Mouse (Mus musculus): ENCODE results near the gene Abca1. TPM values are rescaled to one million over a fixed set of nuclear protein-coding genes. Genes with fewer than 3 reads are reported as not detected.

Abca1 gene
- total and polyA plus RNA-seq, 2 experiments: 21.0 to 65.4 TPM

- peaks cover 26% of the 10 kb centered on the region; the same call in 1 of the 2 replicates for H3K79me2 ChIP-seq (ENCODE audit: control insufficient read depth, insufficient read depth, low read length)
- TF ChIP-seq POLR2A (IDR thresholded peaks at IDR 0.05; ENCODE audit: extremely low read depth, insufficient read depth, low read length) (no peak), CTCF (IDR thresholded peaks at IDR 0.05; ENCODE audit: low read depth, low read length) (peak; percentile 89)
- peaks cover 26% of the 10 kb centered on the region for H3K4me1 ChIP-seq (ENCODE audit: control insufficient read depth, insufficient read depth, low read length)
- H3K4me3 ChIP-seq (ENCODE audit: insufficient read depth, low read depth, low read length): peak overlapping the region; percentile 98
- under 1% methylated on average over 18 of the region's 18 CpGs for WGBS
- peak overlapping the region; percentile 95 for H3K9ac ChIP-seq (ENCODE audit: low read depth, low read length)
- peak; percentile 73 for DNase-seq (ENCODE audit: extremely low read depth, low read depth, low spot score)
- H3K36me3 ChIP-seq (ENCODE audit: control insufficient read depth, insufficient read depth, low read length): no peaks in the 10 kb centered on the region
- peak overlapping the region; percentile 96 for H3K27ac ChIP-seq (replicated peaks; ENCODE audit: insufficient read depth, low read depth, low read length)
- no peaks in the 10 kb centered on the region for H3K27me3 ChIP-seq (ENCODE audit: control insufficient read depth, insufficient read depth, low read length)
These were observed 1.1 kb downstream of the Abca1 start for GRCm38 (mm10) chr4:53158634-53159033.

GRCm38 (mm10) chr4:53155471-53155870 lies 4.2 kb downstream of the Abca1 start:
- DNase-seq (ENCODE audit: extremely low read depth, low read depth, low spot score): peak; percentile 72

GRCm38 (mm10) chr4:53153711-53154110 lies 6.0 kb downstream of the Abca1 start:
- H3K4me1 ChIP-seq (ENCODE audit: control insufficient read depth, insufficient read depth, low read length): peaks cover 52% of the 10 kb centered on the region
- H3K79me2 ChIP-seq (ENCODE audit: control insufficient read depth, insufficient read depth, low read length): peaks cover 41% of the 10 kb centered on the region
- no peak overlapping the region for H3K4me3 ChIP-seq (ENCODE audit: insufficient read depth, low read depth, low read length)
- TF ChIP-seq POLR2A (IDR thresholded peaks at IDR 0.05; ENCODE audit: extremely low read depth, insufficient read depth, low read length): no peak
- no peak for TF ChIP-seq CTCF (IDR thresholded peaks at IDR 0.05; ENCODE audit: low read depth, low read length)
- H3K27ac ChIP-seq (replicated peaks; ENCODE audit: insufficient read depth, low read depth, low read length): peak overlapping the region; percentile 54; the same call in 1 of the 2 replicates
- DNase-seq (ENCODE audit: extremely low read depth, low read depth, low spot score): peak; percentile 82
- H3K9ac ChIP-seq (ENCODE audit: low read depth, low read length): no peak overlapping the region
- 30% methylated on average over 6 of the region's 6 CpGs for WGBS
- no peaks in the 10 kb centered on the region for H3K36me3 ChIP-seq (ENCODE audit: control insufficient read depth, insufficient read depth, low read length)
- H3K27me3 ChIP-seq (ENCODE audit: control insufficient read depth, insufficient read depth, low read length): no peaks in the 10 kb centered on the region

More at GRCm38 (mm10) chr4:53155471-53155870, 4.2 kb downstream of the Abca1 start:
- WGBS: 27% methylated on average over 11 of the region's 11 CpGs
- H3K4me3 ChIP-seq (ENCODE audit: insufficient read depth, low read depth, low read length): no peak overlapping the region
- H3K9ac ChIP-seq (ENCODE audit: low read depth, low read length): no peak overlapping the region
- H3K27me3 ChIP-seq (ENCODE audit: control insufficient read depth, insufficient read depth, low read length): no peaks in the 10 kb centered on the region
- H3K36me3 ChIP-seq (ENCODE audit: control insufficient read depth, insufficient read depth, low read length): no peaks in the 10 kb centered on the region
- peaks cover 41% of the 10 kb centered on the region for H3K79me2 ChIP-seq (ENCODE audit: control insufficient read depth, insufficient read depth, low read length)
- H3K27ac ChIP-seq (replicated peaks; ENCODE audit: insufficient read depth, low read depth, low read length): no peak overlapping the region
- TF ChIP-seq POLR2A (IDR thresholded peaks at IDR 0.05; ENCODE audit: extremely low read depth, insufficient read depth, low read length): no peak
- TF ChIP-seq CTCF (IDR thresholded peaks at IDR 0.05; ENCODE audit: low read depth, low read length): no peak
- H3K4me1 ChIP-seq (ENCODE audit: control insufficient read depth, insufficient read depth, low read length): peaks cover 45% of the 10 kb centered on the region

GRCm38 (mm10) chr4:53153061-53153460 lies 6.6 kb downstream of the Abca1 start:
- TF ChIP-seq POLR2A (IDR thresholded peaks at IDR 0.05; ENCODE audit: extremely low read depth, insufficient read depth, low read length): no peak
- TF ChIP-seq CTCF (IDR thresholded peaks at IDR 0.05; ENCODE audit: low read depth, low read length): no peak
- Histone ChIP-seq H3K4me3 (ENCODE audit: insufficient read depth, low read depth, low read length) (no peak overlapping the region), H3K4me1 (ENCODE audit: control insufficient read depth, insufficient read depth, low read length) (peaks cover 54% of the 10 kb centered on the region), H3K79me2 (ENCODE audit: control insufficient read depth, insufficient read depth, low read length) (peaks cover 40% of the 10 kb centered on the region), H3K36me3 (ENCODE audit: control insufficient read depth, insufficient read depth, low read length) (no peaks in the 10 kb centered on the region), H3K27me3 (ENCODE audit: control insufficient read depth, insufficient read depth, low read length) (no peaks in the 10 kb centered on the region), H3K9ac (ENCODE audit: low read depth, low read length) (no peak overlapping the region), H3K27ac (replicated peaks; ENCODE audit: insufficient read depth, low read depth, low read length) (no peak overlapping the region)
- 30% methylated on average over 4 of the region's 4 CpGs for WGBS
- peak; percentile 72 for DNase-seq (ENCODE audit: extremely low read depth, low read depth, low spot score)

GRCm38 (mm10) chr4:53152655-53153054 lies 7.0 kb downstream of the Abca1 start:
- no peak overlapping the region for H3K9ac ChIP-seq (ENCODE audit: low read depth, low read length)
- H3K27me3 ChIP-seq (ENCODE audit: control insufficient read depth, insufficient read depth, low read length): no peaks in the 10 kb centered on the region
- WGBS: 29% methylated on average over 5 of the region's 5 CpGs
- no peak for TF ChIP-seq POLR2A (IDR thresholded peaks at IDR 0.05; ENCODE audit: extremely low read depth, insufficient read depth, low read length)
- TF ChIP-seq CTCF (IDR thresholded peaks at IDR 0.05; ENCODE audit: low read depth, low read length): no peak
- H3K79me2 ChIP-seq (ENCODE audit: control insufficient read depth, insufficient read depth, low read length): peaks cover 38% of the 10 kb centered on the region
- DNase-seq (ENCODE audit: extremely low read depth, low read depth, low spot score): no peak
- H3K27ac ChIP-seq (replicated peaks; ENCODE audit: insufficient read depth, low read depth, low read length): no peak overlapping the region
- no peaks in the 10 kb centered on the region for H3K36me3 ChIP-seq (ENCODE audit: control insufficient read depth, insufficient read depth, low read length)
- H3K4me3 ChIP-seq (ENCODE audit: insufficient read depth, low read depth, low read length): no peak overlapping the region
- H3K4me1 ChIP-seq (ENCODE audit: control insufficient read depth, insufficient read depth, low read length): peaks cover 50% of the 10 kb centered on the region

GRCm38 (mm10) chr4:53150516-53150915 lies 9.2 kb downstream of the Abca1 start:
- no peaks in the 10 kb centered on the region for H3K36me3 ChIP-seq (ENCODE audit: control insufficient read depth, insufficient read depth, low read length)
- no peak overlapping the region for H3K4me3 ChIP-seq (ENCODE audit: insufficient read depth, low read depth, low read length)
- no peak for TF ChIP-seq CTCF (IDR thresholded peaks at IDR 0.05; ENCODE audit: low read depth, low read length)
- 60% methylated on average over 8 of the region's 8 CpGs for WGBS
- H3K9ac ChIP-seq (ENCODE audit: low read depth, low read length): no peak overlapping the region
- no peak overlapping the region for H3K27ac ChIP-seq (replicated peaks; ENCODE audit: insufficient read depth, low read depth, low read length)
- peak; percentile 53 for DNase-seq (ENCODE audit: extremely low read depth, low read depth, low spot score)
- H3K27me3 ChIP-seq (ENCODE audit: control insufficient read depth, insufficient read depth, low read length): no peaks in the 10 kb centered on the region
- peaks cover 58% of the 10 kb centered on the region for H3K4me1 ChIP-seq (ENCODE audit: control insufficient read depth, insufficient read depth, low read length)
- H3K79me2 ChIP-seq (ENCODE audit: control insufficient read depth, insufficient read depth, low read length): peaks cover 29% of the 10 kb centered on the region
